Mouse (Mus musculus) right cerebral cortex, postnatal 10 days (tissue): ENCODE data around the gene Hsd17b14.

Source experiments
- DNase-seq, 2 experiments: peaks; one replicate each; pipeline ENCODE4 v3.0.0; 2021; ENCODE audit warnings: low spot score in 2 of 2

The Hsd17b14 gene

DNA sequence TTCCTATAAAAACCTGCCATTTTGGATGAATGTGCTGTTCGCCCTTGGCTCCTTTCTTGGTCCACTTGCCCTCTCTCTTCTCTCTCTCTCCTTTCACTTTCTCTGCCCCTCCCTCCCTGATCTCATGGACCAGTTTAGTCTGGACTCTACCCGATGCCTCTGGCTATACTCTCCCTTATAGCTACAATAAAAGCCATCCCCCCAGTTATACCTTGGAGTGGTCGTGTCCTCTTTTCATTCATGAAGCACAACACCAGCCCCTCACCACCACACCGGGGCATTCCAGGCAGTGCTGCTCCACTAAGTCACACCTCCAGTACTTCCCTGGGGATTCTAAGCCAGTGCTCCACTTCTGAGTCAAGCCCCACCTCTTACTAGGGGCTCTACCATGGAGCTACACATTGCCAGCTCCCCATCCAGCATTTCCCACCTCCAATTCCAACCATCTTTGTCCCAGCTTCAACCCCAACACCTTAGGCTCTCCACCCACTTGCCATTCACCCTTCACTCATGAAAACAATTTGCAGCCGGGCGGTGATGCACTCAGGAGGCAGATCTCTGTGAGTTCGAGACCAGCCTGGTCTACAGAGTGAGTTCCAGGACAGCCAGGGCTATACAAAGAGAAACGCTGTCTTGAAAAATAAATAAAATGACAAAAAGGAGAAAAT, 12.6 kb downstream of the Hsd17b14 start:
- no peak for DNase-seq

DNA sequence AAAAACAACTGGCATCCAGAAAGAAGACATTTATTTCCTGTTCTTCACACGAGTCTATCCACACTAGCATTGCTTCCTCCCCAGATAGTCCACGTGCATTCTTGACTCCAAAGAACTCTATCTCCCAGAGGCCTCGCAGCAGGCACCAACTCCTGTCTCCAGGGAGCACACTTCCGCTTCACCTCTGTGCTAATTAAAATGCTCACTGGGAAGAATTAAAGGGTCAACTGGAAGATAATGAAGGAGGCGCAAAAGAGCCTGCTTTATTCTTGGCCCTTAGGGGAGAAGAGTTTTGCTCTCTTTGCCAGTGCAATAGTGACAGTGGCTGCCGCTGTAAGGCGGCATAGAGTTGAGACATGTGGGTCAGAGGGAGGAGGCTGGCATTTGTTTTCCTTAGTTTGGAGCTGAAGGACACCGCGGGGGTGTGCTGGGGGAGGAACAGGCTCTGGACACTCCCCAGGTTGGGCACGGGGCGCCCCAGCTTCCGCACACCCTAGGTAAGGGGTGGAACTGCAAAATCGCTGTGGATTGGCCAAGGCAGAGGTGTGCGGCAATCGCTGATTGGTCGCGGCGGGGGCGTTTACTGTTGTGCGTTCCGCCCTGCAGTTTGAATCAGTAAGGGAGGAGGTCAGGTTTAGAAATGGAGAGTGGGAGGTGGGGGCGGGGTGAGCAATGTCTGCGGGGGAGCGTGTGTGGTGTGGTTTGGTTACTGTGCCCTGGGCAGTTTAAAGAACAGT, 13.3 kb downstream of the Hsd17b14 start:
- DNase-seq = peak; percentile 94 to 95

DNA sequence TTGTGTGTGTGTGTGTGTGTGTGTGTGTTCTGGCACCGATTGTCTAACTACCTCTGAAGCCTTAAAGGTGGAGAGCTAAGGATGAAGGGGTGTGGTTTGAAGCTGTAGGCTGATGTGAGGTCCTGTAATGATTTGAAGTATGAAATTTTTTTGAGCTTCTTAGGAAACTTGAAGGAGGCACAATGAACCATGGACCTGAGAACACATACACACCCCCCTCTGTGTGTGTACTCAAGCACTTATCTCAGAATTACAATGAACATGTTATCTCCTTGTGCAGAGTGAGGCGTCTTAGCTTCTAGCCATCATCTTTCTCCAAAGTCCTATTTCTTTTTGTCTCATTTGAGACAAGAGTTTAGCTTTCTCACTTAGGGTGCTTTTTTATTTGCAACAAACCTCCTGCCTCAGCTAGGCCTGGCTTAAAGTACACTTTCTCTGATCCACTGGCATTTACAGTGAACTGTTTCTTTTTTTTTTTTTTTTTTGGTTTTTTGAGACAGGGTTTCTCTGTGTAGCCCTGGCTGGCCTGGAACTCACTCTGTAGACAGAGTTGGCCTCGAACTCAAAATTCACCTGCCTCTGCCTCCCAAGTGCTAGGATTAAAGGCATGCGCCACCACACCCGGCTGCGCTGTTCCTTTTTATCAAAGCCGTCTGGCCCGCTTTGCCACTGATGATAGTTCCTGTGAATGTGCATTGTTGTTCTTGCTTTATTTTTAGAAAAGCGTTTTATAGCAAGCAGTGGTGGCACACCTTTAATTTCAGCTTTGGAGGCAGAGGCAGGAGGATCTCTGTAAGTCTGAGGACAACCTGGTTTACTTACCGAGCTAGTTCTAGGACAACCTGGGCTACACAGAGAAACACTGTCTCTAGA, 14.1 kb downstream of the Hsd17b14 start:
- DNase-seq = no peak

DNA sequence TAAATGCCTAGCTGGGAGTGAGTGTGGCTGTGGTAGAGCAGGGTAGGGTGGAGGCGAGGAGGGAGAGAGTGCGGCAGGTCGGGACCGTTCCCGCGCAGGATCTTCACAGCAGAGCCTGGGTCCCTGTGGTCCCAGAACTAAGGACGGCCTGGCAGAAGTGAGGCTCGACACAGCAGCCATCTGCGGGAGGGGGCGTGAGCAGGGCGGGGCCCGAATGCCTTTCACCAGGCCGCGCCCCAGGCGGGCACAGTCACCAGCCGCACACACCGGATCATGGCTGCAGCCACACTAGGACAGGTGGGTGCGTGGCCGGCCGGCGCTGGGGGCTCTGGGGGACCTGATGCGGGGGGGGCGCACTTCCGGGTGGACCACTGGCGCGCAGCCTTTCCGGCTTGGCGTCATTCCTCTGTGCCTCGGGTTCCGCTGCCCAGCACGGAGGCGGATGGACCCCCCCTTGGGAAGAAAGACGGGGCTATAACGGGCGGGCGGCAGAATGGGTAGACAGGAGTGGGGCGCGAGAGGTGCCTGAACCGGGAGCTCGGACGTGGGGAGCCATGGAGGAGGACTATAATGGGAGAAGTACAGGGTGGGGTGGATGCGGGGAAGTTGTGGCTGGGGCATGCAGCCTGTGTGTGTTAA, 15.5 kb downstream of the Hsd17b14 start, which contains the start of gene Bcat2:
TSS of gene Bcat2 (plus strand) at position 51 of the 639 bp plus-strand sequence.
- DNase-seq = peak; percentile 79 to 84

DNA sequence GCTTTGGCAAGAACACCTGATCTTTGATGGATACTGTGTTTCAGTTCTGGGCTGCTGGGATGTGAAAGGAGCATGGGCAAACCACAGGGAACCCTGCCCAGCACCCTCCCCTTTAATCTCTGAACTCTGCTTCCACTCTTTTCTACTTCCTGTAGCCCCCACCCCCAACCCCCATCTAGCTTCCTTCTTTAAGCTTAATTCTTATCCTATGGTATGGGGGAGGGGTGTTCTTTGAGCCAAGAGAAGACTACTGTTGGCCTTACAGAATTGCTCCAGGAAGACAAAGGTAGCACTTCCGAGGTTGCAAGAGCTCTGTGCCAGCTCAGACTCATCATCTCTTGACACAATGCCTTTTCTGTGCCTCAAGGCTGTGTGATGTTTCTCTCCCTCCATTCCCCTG, 17.3 kb downstream of the Hsd17b14 start:
- no peak for DNase-seq

DNA sequence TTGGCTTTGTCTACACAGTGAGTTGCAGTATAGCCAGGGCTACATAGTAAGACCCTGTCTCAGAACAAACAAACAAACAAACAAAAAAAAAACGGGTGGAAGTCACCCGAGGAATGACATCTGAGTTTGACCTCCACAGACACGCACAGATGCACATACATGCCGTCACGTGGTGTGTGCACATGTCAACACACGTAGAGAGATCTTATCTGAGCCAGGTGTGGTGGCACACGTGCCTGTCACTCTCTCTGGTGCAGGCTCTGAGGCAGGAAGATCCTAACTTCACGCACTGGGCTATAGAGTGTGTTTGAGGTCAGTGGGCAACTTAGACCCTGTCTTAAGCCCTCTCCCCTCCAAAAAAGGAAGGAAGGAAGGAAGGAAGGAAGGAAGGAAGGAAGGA, 19.3 kb downstream of the Hsd17b14 start:
- no peak for DNase-seq

DNA sequence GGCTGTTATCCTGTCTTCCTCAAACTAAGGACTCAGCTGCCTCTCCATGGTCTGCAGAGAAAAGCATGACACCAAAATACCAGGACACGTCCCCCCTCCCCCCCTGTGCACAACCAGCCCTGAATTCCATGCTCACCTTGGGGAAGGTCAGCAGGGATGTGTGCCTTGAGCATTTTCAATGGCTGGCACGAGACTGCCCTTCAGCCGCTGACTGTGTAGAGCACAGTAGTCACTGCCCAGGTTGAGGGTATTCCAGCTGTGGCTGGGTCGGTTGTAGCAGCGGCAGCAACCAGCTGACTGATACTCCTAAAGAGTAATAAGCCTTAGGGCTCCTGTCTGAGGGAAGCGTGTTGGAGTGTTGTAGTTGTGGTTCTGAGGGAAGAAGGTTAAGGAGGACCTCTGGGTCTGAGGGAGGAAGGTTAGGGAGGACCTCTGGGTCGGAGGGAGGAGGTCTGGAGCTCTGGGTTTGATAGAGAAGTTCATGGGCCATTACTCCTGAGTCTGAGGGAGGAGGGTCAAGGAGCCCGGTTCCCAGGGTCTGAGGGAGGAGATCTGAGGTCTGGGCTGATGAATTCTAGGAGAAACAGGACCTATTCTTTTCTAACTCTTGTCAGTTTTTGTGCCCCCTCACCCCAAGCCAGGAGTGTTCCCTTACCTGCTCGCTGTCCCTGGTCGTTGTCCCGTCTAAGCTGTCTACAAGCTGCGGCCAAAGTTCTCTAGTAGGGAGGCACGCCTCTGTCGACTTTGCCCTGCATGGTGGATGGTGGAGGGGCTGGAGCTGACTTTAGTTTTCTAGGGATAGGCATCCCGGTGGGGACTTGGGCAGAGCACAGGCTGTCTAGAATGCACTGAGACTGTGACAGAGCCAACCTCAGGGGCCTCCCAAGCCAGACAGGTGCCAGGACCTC, 20.0 kb downstream of the Hsd17b14 start:
- no peak for DNase-seq

DNA sequence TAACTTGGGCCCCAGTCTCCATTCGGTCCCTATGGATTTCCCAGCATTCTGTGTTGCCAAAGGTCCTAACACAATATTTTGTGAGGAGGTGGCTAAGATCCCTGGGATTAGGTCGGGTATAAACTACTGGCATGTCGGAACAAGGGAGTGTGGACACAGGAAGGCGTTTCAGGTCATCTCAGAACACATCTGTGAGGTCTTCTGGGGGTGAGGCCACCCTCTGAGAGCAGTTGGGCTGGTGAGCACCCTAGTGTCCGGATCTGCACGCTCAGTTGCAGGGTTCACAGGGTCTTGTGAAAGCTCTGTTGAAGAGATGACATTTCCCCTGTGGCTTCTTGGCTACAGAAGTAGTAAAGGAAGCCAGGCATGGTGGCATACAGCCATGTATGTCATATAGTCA, 31.2 kb downstream of the Hsd17b14 start:
- no peak for DNase-seq

DNA sequence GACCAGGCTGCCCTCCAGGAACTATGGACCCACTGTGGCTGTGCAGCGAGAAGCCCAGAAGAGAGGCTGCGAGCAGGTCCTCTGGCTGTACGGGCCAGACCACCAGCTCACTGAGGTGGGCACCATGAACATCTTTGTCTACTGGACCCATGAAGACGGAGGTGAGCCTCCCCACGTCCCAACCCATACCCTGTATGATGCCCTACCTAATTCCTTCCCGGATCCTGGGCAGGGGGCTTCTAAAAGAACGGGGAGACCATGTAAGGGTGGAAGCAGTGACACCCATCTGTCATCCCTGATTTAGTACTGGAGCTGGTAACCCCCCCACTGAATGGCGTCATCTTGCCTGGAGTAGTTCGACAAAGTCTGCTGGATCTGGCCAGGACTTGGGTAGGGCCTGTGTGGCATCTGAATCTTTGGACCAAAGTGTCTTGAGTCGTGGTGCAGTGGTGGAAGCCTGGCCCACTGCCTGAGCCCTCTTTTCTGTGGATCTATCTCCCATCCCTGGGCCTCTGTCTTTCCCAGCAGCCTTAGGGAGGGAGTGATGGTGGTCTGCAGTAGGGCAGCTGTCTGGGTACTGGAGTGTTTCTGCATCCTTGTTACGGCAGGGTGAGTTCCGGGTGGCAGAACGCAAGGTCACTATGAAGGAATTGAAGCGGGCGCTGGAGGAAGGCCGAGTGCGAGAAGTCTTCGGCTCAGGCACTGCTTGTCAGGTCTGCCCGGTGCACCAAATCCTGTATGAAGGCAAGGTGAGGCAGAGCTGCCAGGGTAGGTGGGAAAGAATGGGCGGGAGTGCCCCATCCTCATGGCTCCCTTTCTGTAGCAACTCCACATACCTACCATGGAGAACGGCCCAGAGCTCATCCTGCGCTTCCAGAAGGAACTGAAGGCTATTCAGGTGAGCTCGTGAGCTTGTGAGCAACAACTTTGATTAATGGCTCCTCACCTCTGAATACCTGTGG, 33.2 kb downstream of the Hsd17b14 start:
- DNase-seq = no peak

DNA sequence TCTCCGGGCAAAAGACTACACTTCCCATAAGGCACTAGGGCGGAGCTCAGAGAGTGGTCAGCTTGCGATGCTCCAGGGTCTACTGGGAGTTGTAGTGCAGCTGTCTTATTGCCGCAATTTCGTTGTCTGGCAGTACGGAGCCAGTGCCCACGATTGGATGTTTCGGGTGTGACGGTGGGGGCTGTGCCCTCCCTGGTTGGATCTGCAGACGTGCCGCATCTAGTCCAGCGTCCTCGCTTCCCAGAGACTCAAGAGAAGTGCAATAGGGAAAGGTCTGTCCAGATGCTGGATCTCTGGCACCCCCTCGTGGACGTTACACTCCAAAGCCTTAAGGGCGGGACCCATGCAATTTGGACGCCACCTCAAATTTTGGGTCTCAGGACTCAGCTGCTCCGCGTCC, 34.5 kb downstream of the Hsd17b14 start:
- DNase-seq = peak; percentile 97 to 99

DNA sequence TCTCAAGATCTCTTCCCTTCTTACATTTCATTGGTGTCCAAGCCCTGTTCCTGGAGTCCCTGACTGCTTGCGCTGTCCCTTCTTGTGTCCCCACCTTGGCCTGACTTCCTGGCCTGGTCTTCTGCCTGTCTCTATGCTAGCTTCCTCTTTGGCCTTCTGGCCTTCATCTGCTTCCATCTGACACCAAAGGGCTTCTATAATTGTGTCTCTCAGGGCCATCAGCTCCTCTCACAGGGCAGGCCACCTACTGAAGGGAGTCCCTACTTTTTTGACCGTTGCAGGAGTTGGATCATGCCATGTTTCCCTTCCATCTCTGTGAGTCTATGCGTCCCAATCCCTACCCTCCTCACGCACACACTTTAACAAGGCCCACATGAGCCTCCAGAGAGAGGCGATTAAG, 35.2 kb downstream of the Hsd17b14 start:
- no peak for DNase-seq

DNA sequence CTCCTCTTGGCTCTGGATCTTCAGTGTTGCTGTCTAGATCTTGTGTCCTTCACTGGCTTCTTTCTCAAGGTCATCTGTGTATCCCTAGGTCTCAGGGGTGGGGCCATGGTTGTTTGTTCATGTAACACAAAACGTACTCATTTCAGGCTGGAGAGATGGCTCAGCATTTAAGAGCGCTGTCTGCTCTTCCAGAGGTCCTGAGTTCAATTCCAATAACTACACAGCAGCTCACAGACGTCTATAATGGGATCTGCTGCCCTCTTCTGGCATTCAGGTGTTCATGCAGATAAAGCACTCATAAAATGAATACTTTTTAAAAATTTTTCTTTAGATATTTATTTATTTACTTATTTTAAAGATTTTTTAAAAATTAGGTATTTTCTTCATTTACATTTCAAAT, 36.2 kb downstream of the Hsd17b14 start:
- DNase-seq = no peak

DNA sequence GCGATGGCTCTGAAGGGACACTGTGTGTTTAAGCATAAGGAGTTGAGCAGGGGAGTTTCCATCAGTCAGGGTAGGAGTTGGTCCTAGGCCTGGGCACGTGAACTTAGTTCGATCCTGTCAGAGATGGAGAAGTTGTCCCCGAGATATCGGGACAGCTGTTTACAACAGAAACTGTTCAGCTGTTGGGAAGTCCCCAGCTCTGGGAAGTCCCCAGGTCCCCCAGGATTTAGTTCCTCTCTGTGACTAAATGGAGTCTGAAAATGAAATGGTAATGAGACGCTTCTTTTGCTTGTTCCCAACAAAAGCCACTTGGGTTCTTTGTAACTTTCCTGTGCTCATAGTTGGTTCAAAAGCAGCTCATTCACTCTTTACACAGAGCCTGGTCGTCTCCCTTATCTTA, 37.2 kb downstream of the Hsd17b14 start:
- DNase-seq = no peak

DNA sequence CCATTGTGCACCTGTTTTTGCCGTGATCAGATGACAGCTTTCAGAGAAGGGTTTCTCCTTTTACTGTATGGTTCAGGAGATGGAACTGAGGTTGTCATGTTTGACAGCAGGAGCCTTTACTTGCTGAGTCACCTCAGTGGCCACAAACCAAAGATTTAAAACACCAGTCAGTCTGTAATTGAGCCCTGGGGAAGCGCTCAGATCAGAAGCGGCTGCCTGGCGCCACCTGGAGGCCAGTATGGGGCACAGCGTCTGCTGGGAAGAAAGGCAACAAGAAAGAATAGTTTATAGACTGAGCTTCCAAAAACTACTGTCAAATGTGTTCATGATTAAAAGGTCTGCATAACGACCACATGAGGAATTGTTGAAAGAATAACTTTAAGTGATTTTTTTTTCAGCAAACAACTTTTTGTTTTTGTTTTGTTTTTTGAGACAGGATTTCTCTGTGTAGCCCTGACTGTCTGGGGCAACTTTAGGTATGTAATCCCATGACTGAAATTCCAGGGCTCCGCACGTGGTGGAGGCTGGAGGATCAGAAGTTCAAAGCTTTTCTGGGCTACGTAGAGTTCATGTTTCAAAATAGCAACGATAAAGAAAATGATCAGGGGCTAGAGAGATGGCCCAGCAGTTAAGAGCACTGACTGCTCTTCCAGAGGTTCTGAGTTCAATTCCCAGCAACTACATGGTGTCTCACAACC, 38.6 kb downstream of the Hsd17b14 start:
- DNase-seq = peak; percentile 77 to 82

DNA sequence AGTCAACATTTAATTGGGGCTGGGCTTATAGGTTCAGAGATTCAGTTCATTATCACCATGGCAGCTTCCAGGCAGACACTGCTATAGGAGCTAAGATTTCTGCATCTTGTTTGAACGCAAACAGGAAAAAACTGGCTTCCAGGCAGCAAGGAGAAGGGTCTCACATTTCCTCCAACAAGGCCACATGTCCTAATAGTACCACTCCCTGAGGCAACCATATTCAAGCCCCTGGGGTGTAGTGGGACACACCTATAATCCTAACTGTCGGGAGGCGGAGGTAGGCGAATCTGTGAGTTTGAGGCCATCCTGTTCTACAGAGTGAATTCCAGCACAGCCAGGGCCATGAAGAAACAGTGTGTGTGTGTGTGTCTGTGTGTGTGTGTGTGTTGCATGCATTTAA, 40.5 kb downstream of the Hsd17b14 start:
- no peak for DNase-seq

DNA sequence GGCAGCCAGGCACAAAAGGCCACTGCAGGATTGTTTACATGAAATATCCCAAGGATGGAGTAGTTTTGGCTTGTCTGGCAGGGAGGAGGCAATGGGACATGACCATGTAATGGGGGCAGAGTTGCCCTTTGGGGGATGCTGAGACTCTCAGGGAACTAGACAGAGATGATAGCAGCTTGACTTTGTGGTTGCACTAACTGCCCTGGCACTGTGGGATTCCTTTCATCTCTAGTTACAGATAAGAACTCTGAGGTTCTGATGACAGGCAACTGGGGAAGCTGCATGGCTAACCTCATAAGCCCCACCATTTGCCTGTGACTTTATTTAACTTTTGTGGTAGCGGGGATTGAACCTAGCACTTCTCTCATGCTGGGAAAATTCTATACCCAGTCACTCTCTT, 41.4 kb downstream of the Hsd17b14 start:
- no peak for DNase-seq

DNA sequence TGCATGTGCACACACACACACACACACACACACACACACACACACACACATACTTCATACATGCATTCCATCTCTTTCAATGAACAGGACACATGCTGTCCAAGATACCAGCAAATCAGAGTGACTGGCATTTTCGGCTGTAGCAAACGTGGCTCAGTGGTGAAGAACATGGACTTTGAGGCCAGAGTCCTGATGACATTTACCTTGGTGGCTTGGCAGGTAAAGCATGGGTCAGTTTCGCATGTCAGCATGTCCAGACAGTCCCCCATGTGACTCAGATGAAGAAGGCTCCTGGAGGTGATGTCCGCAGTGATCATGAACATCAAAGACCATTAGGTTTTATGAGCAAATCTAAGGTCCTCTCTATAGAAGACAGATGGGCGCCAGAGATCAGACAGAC, 42.3 kb downstream of the Hsd17b14 start:
- DNase-seq = no peak

DNA sequence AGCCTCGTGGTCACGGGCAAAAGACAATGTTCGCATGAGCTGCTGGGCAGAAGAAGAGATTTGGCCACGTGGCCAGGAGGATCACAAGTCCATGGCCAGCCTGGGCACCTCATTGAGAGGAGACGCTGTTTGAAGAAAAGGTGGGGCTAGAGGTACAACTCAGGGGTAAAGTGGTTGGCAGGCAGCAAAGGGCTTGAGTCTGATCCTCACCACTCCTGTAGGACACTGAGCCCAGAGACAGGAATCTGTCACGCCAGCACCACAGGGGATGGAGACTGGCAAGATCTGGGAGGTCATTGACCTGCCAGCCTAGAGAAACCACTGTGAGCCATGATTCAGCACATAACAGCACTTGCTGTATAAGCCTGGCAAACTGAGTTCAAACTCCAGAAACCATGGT, 42.8 kb downstream of the Hsd17b14 start:
- DNase-seq = no peak
